Mouse (Mus musculus): ENCODE measurements at regions not wholly inside any gene's neighbourhood (a gene's known extent, or its start where the extent isn't known, plus 50 kb on each side); places are given as distances from the start of the nearest gene placed in this dataset.

DNA sequence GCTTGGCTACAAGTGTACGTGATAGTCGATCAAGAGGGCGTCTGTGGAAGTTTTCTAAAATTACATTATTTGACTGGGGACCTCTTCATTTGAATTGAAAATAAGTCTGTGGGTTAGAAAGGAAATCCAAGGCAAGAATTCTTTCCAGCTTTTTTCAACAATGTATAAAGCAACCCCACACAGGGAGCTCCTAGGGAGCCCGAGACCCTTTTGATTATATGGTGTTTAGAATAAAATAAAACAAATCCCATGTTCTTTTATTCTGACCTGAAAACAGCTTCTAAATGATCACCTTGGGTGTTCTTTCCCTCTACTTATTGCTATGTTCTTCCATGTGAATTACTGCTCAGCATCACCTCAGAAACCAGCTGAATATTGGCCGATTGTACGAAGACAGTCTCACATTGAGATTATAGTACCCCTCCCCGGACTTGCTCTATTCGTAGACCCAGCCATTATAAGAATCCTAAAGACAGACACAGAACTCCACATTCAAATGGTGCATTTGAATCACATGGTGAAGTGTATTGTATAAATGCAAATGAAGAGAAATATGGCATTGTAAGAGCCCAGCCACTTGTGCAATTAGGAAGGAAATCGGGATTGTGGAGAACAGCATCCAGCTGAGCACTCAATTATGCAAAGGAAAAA lies 236.3 kb upstream of the Map3k7 start:
- no peak for DNase-seq

- DNase-seq: no peak
Measured at GRCm38 (mm10) chr4:31728149-31728516, 235.8 kb upstream of the Map3k7 start.

DNA sequence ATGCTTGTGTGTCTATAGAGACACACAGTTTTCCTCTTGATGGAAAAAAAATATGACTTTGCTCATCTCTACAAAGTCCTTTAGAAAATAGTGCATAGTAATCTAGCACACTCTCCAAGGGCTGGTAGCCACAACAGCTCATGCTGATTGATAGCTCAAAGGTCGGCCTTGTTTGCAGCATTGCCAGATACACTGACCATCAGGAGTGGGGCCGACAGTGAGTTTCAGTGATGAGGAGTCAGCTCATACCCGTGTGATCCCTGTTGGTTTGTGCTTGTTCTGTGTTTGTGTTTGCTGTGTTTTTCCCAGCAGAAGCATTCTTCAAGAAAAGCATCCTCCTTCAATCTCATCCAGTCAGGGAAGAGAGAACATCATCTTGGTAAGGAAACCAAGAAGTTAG lies 220.1 kb upstream of the Map3k7 start:
- DNase-seq: no peak

DNA sequence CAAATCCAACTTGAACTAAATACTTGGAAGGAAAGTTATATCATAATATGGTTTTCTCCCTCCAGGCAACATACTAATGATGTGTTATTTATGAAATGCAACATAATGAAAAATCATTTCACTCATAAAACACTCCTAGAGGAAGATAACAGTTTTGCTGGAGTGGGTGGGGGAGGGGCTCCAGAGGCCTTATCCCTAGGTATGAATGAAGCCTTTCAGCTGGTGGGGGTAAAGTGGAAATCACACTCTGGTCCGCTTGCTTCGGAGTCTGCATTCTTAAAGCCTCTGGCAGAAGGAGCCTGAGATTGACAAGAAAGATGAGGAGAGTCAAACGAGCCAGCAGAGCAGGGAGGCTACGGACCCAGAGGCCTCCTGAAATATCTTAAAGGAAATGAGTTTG lies 219.5 kb upstream of the Map3k7 start:
- DNase-seq: no peak

DNA sequence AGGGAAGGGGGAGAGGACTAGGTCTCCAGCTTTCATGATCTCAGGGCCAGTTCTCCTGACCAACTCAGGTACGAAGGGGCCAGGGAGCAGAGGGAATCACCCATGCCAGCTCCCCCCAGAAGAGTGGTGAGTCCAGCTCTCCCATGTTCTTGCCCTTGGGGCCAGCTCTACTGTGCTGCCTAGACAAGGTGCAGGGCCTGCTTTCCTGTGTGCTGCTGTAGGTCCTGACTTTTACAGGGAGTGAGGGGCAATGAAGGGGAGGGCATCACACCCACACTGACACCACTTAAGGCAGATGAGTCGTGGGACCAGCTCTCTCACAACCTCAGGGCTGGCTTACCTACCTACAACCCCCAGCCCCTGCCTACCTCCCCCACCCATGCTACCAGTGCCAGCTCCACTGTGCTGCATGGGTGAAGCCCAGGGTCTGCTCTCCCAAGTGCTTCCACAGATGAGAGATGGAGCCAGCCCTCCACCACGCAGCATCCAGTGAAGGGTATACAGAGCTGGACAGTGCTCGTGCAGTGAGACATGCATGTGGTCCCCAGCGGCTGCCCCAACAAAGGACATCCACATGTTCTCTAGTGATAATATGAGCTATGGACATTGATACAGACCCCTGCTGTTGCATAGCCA lies 210.1 kb upstream of the Map3k7 start:
- no peak for DNase-seq

DNA sequence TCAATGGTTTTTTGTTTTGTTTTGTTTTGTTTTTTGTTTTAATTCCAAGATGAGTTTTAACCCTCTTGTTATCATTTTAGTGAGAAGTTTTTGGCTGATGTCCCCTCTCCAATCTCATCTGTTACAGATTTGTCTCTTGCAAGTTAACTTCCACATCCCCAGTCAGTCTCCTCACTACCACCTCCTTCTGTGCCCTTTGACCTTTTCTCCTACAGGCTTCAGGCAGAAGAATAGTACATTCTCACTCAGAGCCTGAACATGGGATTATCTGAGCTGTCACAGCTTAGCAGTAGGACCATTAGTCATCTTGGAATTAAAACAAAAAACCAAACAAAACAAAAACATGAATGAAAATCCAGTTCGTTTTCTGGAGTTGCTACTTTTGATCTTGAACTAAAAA lies 206.8 kb upstream of the Map3k7 start:
- DNase-seq: no peak

DNA sequence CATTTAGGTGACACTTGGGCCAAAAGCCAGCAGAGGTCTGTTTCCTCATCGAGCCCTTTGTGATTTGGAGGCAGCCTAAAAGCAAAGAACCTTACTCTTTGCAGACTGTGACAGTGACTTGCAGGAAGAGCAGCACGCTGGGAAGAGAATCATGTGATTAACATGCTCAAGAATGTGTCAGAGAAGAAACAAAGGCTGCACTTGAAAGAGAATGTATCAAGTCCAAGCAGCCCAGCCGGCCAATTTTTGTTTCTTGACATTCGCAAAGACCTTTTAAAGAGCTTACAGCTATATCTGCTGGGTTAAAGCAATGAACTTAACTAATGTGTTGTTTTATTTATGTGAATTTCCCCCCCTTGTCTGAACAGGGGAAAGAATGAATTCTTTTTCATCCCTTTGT lies 203.8 kb upstream of the Map3k7 start:
- peak; percentile 24 for DNase-seq

DNA sequence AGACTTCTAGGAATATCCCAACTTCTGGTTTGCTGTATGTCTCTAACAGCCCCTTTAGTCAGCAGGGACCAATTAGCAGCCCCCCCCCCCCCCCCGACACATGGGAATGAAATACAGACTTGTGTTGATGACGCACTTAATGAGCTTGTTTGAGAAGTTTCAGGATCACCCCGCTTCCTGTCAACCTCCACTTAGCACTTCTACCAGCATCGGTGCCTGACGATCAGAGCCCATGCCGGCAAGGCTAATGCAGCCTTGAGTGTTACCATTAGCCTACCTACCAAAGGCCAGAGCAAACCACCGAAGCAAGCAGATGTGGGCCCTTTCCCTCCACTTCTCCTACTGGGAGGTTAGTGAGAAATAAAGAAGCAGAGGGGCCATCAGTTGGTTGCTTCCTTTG lies 201.7 kb upstream of the Map3k7 start:
- no peak for DNase-seq

- DNase-seq: peak; percentile 19
Measured at GRCm38 (mm10) chr4:31768026-31768626, 195.8 kb upstream of the Map3k7 start.

DNA sequence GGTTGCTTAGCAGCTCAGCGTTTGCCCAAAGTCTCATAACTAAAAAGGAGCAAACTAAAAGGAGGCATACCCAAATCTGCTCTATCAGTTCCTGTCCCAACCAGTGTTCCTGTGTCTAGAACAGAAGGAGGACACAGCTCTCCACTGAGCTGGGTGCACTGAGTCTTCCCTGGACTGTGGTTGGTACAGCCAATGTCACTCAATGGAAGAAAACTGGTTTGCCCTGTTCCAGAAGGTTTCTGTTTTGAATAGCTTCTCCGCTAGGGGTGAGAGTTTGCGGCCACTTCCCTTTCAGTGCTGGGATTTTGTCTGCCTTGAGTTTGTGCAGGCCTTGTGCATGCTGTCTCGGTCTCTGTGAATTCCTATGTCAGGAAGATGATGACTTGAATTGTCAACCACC lies 194.6 kb upstream of the Map3k7 start:
- no peak for DNase-seq

DNA sequence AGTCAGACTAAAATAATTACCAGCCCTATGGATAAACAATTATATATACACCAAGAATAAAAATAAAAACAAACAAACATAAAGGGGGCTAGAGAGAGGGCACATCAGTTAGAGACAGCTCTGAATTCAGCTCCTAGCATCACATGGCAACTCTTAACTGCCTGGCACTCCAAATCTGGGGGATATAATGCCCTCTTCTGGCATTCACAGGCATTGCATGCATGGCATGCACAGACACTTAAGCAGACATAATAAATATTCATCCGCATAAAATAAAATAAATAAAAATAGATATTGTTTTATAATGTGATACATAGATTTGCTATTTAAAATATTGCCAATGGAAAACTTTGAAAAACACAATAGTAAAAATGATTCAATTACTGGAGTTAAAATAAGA lies 177.6 kb upstream of the Map3k7 start:
- DNase-seq: no peak

GRCm38 (mm10) chr4:31817574-31818240 lies 146.2 kb upstream of the Map3k7 start:
- DNase-seq: no peak

DNA sequence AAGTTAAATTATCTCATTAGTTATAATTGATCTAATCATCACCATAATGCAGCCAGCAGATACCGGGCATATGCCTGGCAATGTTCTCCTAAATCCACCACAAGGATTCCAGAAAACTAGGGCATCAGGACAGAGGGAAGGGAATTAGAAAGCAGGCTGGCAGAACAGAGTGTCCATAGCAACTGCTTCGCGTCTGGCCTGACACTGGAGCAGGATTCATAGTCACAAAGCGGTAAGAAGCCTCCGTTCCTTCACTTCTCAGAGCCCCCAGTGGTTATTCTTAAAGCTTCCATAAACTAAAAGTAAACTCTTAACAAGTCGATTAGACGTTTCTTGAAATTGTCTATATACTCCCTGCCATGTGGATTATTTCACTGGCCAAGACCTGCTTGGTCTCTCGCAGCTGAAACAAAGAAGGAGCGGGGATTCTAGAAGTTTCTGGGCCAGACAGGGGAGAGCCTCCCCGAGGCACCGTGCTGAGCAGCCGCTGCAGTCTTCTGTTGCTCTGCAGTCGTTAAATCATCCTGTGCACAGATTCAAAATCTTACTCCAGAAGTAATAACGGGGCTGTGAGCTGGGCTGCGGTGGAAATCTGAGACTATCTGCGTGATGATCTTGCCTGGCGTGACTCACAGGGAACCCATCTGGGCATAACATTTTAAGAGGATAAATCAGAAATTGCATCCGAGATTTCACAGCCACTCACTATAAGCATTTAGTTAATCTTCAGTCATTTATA lies 144.2 kb upstream of the Map3k7 start:
- DNase-seq: no peak

GRCm38 (mm10) chr4:31823574-31824348 lies 140.1 kb upstream of the Map3k7 start:
- DNase-seq: peak; percentile 45

GRCm38 (mm10) chr4:31824518-31825437 lies 139.1 kb upstream of the Map3k7 start:
- DNase-seq: peak; percentile 34

DNA sequence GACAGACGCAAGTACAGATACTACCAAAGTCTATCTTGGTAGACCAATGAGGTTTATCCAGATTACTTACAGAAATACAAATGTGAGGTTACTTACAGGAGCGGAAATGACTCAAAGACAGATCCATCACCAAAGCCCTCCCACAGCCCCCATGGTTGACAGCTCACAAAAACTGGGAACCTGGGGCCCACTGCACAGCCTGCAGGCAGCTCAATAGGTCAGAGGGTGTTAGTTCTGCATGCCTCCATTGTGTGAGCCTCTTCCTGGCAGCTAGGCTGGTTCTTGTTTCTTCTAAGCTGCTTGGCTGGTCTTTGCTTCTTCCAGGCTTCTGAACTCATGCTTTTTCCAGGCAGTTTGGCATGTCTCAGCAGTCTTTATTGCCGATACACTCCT lies 138.5 kb upstream of the Map3k7 start:
- no peak for DNase-seq

- DNase-seq: peak; percentile 21
Measured at GRCm38 (mm10) chr4:31826661-31827060, 137.2 kb upstream of the Map3k7 start.

DNA sequence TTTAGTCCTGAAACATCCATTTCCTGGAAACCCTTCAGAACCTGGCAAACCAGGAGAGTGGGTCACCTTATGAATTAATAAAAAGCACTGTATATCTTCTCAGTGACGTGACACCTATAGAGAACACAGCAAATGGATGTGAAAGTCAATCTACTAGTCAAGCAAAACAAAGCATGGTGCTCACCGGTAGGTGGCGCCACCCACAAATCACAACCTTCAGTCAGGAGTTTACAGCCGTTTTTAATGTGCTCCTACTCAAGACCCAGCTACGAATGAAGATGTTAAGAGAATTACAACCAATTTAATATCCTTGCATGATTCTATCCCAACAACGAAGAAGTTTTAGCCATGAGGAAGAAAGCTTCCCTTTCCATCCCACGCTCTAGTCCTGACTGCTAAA lies 136.6 kb upstream of the Map3k7 start:
- peak; percentile 39 for DNase-seq

DNA sequence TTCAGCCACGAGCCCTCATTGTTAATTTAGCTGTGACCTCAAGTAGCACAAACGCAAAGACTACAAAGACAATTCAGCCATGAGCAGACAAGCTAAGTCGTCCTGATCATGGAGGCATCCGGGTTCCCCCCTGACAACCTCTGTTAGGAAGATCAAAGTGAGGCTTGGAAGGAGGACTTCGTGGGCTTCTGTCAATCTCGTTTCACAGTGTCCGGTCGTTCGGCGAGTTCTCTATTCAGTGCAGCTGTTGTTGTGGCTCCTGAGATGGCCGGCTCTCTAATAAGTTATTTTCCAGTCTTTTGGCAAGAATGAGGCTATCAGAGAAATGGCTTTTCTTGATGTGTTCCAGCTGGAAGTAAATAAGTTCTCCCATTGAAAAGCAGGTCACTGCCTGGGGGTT lies 133.7 kb upstream of the Map3k7 start:
- peak; percentile 45 for DNase-seq

DNA sequence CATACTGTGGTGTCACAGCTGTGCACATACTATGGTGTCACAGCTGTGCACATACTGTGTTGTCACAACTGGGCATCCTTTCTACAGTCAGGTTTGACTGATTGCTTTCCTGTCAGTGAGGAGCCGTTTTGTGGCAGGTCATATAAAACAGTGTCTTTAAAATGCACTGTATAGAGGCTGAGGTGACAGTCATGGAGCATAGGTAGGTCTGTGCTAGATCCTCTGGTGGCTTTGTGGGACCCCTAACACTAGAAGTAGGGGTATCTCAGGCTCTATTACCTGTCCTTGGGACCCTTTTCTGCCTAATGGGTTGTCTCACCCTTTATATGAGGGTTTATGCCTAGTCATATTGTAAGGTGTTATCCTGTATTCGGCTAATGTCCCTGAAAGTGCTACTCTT lies 132.4 kb upstream of the Map3k7 start:
- DNase-seq: no peak

- no peak for DNase-seq
Measured at GRCm38 (mm10) chr4:31833828-31834227, 130.1 kb upstream of the Map3k7 start.

Data from kidney, postnatal 10 days (tissue).